Mouse (Mus musculus) retina, adult 2 months (tissue): ENCODE measurements around the gene Gm364.
A peak's percentile ranks its signal among the peaks of the same experiment; 100 is the strongest.

Source experiments
- DNase-seq: peaks from one replicate; pipeline ENCODE4 v3.0.0-alpha.2; 2012; ENCODE audit warnings: low read depth, low spot score

The Gm364 gene

DNA sequence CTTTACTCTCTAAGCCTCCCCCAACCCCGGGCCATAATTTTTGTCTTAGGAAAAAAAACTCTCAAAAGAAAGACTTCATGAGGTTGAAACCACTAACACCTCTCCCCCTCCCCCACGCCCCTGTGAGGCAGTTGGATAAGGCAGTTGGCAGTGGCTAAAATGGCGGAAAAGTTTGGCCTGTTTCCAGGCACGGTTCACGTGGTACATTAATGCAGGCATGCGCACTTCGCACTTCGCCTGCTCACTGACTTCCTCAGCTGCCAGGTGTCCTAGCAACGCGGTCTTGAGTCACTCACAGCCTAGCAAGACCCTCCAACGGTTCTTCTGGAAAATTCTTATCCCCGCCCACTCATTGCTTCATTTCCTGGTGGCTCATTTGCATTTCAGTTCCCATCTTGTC is at the start of gene Gm364:
Gene Gm364 (plus strand): TSS at position 386 of the 400 bp plus-strand sequence.
- no peak for DNase-seq

- no peak for DNase-seq
These were observed 49.6 kb upstream of the Gm364 start for GRCm38 (mm10) chrX:57359316-57359715.

DNA sequence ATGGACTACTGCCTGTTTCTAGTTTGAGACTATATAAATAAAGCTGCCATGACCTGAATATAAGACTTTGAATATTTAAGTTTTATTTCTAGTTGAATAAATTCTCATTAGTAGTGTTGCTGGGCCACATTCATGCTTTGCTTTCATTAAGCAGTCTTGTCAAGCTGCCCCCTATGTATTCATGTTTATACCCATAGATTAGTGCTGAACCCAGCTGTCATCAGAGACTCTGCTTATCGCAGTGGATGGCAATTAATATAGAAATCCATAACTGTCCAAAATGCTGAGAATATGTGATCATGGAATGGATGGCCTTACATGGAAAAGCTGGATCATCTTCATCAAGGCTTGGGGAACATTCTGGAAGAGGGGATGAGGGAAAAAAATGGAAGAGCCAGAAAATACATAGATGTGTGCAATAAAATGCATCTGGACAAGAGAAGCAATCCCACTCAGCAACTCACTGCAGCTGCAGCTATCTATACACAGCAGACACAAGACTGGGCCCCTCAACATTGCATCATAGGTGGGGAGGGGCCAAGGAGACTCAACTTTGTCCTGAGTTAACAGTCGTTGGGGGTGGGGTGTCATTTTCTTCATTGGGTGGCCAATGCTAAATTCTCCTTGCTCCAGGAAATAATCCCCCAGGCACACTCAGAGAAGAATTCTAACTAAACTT is 43.9 kb upstream of the Gm364 start:
- DNase-seq, result no peak

DNA sequence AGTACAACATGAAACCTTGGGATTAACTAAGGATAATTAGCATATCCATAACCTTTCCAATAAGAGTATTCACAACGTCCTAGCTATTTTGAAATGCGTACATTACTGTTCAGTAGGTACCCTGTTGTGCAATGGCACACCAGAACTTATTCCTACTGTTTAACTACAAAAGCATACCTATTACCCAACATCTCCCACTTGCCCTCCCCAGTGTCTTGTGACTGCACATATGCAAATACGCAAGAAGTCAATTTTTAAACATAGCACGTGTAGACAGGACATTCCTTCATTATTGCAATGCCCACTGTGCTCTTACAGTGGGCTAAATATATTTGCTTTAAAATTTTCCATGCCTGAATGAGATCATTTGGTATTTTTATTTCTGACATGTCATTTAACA is 36.0 kb upstream of the Gm364 start:
- DNase-seq, result no peak

DNA sequence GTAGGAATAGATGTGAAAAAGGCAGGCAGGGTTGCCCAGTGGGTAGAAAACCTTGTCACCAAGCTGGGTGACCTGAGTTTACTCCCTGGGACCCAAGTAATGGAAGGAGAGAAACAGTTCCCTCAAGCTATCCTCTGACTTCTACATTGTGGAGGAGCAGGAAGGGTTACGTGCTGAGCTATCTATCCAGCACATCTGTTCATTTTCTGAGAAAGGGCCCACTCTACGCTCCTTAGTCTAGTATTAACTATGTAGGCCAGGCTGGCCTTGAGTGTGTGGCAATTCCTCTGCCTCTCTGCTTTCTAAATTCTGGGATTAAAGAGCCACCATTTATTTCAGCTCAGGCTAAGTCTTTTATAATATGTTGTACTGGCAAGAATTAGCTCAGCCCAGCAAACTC is 35.4 kb upstream of the Gm364 start:
- no peak for DNase-seq

DNA sequence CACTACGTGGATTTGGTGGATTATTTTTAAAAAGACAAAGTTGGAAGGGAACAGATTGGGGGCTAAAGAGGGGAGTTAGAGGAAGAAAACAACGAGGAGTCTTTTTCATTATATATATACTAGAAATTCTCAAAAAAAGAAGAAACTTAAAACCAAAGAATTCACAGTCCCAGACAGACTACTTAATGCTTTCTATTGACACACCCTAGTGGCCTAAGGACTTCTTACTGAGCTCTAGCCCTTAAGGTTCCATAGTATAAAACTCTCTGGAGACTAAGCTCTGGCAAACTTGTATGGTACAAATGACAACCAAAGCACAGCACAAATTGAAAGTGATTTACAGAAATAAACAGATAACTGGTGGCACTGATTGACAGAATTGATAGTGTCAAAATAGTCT is 34.9 kb upstream of the Gm364 start:
- DNase-seq, result no peak

- no peak for DNase-seq
These were observed 31.9 kb upstream of the Gm364 start for GRCm38 (mm10) chrX:57377096-57377495.

GRCm38 (mm10) chrX:57378579-57378978 is 30.4 kb upstream of the Gm364 start:
- DNase-seq, result no peak

DNA sequence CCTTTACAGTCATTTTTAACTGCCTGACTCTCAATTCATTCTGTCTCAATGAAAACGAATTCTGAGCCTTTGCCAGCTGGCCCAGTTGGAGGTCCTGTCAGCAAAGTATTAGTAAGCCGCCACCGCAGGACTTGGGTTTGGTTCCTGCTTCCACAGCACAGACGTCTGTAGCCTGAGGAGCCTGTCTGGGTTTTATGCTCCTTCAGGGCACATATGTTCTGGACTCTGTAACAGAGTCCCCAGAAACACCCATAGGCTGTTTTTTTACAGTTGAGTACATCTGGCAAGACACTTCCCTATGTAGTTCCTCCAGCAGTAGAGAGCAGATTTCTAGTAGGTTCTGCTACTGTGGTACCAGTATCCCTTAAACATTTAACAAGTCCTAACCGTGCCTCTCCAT is 28.0 kb upstream of the Gm364 start:
- DNase-seq, result no peak

GRCm38 (mm10) chrX:57392367-57393246 is 16.3 kb upstream of the Gm364 start, which contains the start of gene Rbmx:
Gene Rbmx (minus strand): TSS chrX:57393036.
- DNase-seq, result peak; percentile 89

DNA sequence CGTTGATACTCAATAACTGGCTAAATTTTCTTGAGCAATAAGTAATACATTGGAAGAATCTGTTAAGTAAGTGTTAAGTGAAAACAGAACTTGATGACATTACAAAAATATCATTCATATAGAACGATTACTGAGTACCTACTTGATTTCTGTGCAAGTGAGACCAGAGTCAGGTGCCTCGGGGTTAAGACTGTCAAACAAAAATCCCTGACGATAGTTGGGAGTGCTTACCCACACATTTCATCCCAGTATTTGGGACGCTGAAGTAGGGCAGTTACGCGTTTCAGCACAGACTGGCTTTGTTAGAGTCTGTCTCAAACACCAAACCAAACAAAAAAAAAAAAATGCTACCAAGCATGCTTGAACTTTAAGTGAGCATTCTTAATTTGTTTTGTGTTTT is 15.5 kb upstream of the Gm364 start:
- DNase-seq, result peak; percentile 2

DNA sequence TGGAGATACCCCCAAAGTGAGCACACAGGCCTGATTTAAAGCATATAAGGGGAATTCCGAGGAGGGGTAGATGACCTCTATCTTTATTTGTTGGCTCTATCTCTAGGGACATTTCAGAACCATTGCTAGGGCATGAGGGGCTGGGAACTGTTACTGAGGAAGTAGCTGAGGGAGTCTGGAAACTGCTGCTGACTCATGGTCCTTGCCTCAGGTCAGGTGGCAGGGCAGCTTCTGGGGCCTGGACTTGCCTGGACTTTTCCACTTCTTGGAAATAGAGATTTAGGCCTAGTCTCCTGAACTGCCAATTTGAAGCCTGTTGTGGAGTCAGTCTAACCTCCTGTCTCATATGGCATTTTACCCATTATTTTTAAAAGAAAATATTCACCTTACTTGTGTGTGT is 7.6 kb upstream of the Gm364 start:
- DNase-seq, result no peak

DNA sequence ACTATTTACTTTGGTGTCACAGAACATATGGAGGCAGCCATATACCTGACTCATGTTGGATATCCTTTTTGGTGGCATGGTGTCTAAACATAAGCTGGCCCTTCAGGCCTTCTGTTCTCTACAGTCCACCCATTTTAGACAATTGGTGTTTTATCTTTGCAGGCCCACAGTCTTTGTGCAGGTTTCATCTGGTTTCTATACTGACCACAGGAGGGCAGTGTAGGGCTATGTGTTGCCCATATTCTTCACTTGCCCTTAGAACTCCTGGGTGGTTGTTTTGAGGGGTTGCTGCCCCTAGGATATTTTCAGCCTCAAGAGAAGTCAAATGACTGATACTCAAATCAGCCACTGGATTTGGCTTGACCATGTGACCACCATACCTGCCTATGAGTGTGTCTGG is 5.3 kb upstream of the Gm364 start:
- DNase-seq, result no peak

- no peak for DNase-seq
These were observed 22.7 kb downstream of the Gm364 start for GRCm38 (mm10) chrX:57431610-57432009.

GRCm38 (mm10) chrX:57433897-57434296 is 24.9 kb downstream of the Gm364 start:
- DNase-seq, result no peak

GRCm38 (mm10) chrX:57503634-57504033 is 94.7 kb downstream of the Gm364 start, which contains the start of gene Gpr101:
Gene Gpr101 (minus strand): TSS chrX:57503757.
- DNase-seq, result no peak

DNA sequence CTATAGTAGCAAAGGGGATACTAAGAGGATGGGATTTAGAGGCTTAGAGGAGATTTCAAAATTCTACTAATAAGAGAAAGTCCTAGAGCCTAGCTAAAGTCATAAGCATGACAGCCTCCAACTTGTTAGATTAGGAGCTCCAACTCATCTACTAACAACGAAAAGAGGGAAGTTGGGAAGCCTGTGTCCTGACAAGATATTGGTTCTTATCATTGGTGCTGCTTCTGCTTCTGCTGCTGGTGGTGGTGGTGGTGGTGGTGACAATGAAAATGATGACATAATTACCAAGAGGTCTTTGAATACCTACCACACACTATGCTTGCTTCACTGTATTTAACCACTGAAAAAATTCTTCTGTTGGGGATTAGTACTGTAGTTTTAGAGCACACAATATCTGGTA is 97.3 kb downstream of the Gm364 start:
- DNase-seq, result no peak

GRCm38 (mm10) chrX:57521117-57522095 is 112.5 kb downstream of the Gm364 start:
- no peak for DNase-seq
